In genomic region chr12:79007126-79007753, GRCm38 (mm10) we compare ENCODE assay signal across 8 mouse cellular contexts. TPM values are rescaled to one million over a fixed set of nuclear protein-coding genes. Genes with fewer than 3 reads are reported as not detected.
DNase-seq lines count a peak whose midpoint lies in the region; ATAC-seq and TF ChIP-seq lines count a peak whose summit lies in the region.

Gene Tmem229b (minus strand): TSS chr12:79007627.

- H3K4me2 ChIP-seq in lung, postnatal 0 days (replicated peaks; ENCODE audit: low read depth, low read length) = peak within 1 kb of the TSS; percentile 87

- H3K4me1 ChIP-seq in E14TG2a.4 (replicated peaks; ENCODE audit: low read depth, low read length) = peaks cover 29% of the 10 kb centered on the region
- peaks cover 11% of the 10 kb centered on the region for H3K4me1 ChIP-seq in bone marrow macrophage, adult 2 months (ENCODE audit: control insufficient read depth, insufficient read depth, low read length)
- peaks cover 21% of the 10 kb centered on the region for H3K4me1 ChIP-seq in forebrain, embryonic 10.5 days
- H3K4me1 ChIP-seq in lung, postnatal 0 days (ENCODE audit: insufficient read depth, low read depth, low read length) = peaks cover 3% of the 10 kb centered on the region

- no peak for TF ChIP-seq EP300 in lung, postnatal 0 days (IDR thresholded peaks at IDR 0.05)

- H3K9ac ChIP-seq in lung, postnatal 0 days (replicated peaks; ENCODE audit: low read depth) = peak within 1 kb of the TSS; percentile 51

- no peaks in the 10 kb centered on the region for H3K9me3 ChIP-seq in E14TG2a.4 (ENCODE audit: low read length)
- no peaks in the 10 kb centered on the region for H3K9me3 ChIP-seq in forebrain, embryonic 10.5 days
- no peaks in the 10 kb centered on the region for H3K9me3 ChIP-seq in lung, postnatal 0 days (ENCODE audit: low read length)

- peak within 1 kb of the TSS; percentile 96 for H3K4me3 ChIP-seq in E14TG2a.4 (replicated peaks; ENCODE audit: low read length)
- H3K4me3 ChIP-seq in bone marrow macrophage, adult 2 months (ENCODE audit: insufficient read depth, low read length) = peak within 1 kb of the TSS; percentile 98
- peak within 1 kb of the TSS; percentile 96 for H3K4me3 ChIP-seq in forebrain, embryonic 10.5 days
- peak within 1 kb of the TSS; percentile 85 for H3K4me3 ChIP-seq in lung, postnatal 0 days (ENCODE audit: low read depth, low read length)

- H3K27me3 ChIP-seq in E14TG2a.4 (ENCODE audit: insufficient read depth, low read length) = peaks cover 51% of the 10 kb centered on the region
- peaks cover 38% of the 10 kb centered on the region for H3K27me3 ChIP-seq in forebrain, embryonic 10.5 days (ENCODE audit: poor library complexity, severe bottlenecking)
- no peaks in the 10 kb centered on the region for H3K27me3 ChIP-seq in lung, postnatal 0 days (replicated peaks; ENCODE audit: insufficient read depth, low read length)

- no peaks in the 10 kb centered on the region for H3K36me3 ChIP-seq in E14TG2a.4 (ENCODE audit: insufficient read depth, low read length)
- H3K36me3 ChIP-seq in forebrain, embryonic 10.5 days (replicated peaks) = no peaks in the 10 kb centered on the region
- H3K36me3 ChIP-seq in lung, postnatal 0 days (ENCODE audit: insufficient read depth, low read length) = no peaks in the 10 kb centered on the region

- no peak for TF ChIP-seq POLR2A in bone marrow macrophage, adult 2 months (IDR thresholded peaks at IDR 0.05; ENCODE audit: borderline replicate concordance, low read depth, low read length)

- WGBS in forebrain, embryonic 10.5 days = 1% methylated on average over 49 of the region's 49 CpGs
- whole genome bisulfite sequencing in lung, postnatal 0 days = 5% methylated on average over 20 of the region's 49 CpGs

- DNase-seq in forebrain, embryonic 10.5 days (ENCODE audit: extremely low spot score, low spot score) = peak; percentile 67
- DNase-seq in heart, postnatal 4 days = peak; percentile 51
- DNase-seq in layer of hippocampus, adult 9-11 months = peak; percentile 63
- DNase-seq in lung, postnatal 0 days (ENCODE audit: low spot score) = peak; percentile 44
- DNase-seq in retina, embryonic 14.5 days (ENCODE audit: low spot score) = peak; percentile 72
- peak; percentile 59 for DNase-seq in urinary bladder, postnatal 14 days (ENCODE audit: low spot score)

- no peak for TF ChIP-seq CTCF in E14TG2a.4 (conservative IDR thresholded peaks at IDR 0.05; ENCODE audit: low read length)
- TF ChIP-seq CTCF in bone marrow macrophage, adult 2 months (IDR thresholded peaks at IDR 0.05; ENCODE audit: low read depth, low read length) = no peak
- TF ChIP-seq CTCF in lung, postnatal 0 days (IDR thresholded peaks at IDR 0.05) = no peak; the same call in 1 of the 2 replicates

- no peak within 1 kb of the TSS for H3K27ac ChIP-seq in bone marrow macrophage, adult 2 months (ENCODE audit: insufficient read depth, low read depth, low read length)
- H3K27ac ChIP-seq in forebrain, embryonic 10.5 days = peak within 1 kb of the TSS; percentile 87
- peak within 1 kb of the TSS; percentile 15; the same call in 1 of the 2 replicates for H3K27ac ChIP-seq in lung, postnatal 0 days (ENCODE audit: low read length)

- peak; percentile 82 for ATAC-seq in lung, postnatal 0 days

RNA-seq across cellular contexts. Expression of gene Tmem229b, which starts in this region (rescaled TPM):
- polyA plus RNA-seq in bone marrow macrophage, adult 2 months (2012; ENCODE audit: insufficient read depth, insufficient read length, missing spikeins) = 47.9 and 60.9 TPM in 2 replicates
- polyA plus RNA-seq in forebrain, embryonic 10.5 days (2016; fragmentation: Nextera tagmentation; extraction: Ambion mirVana) = 3.2 and 5.0 TPM in 2 replicates
- 1 to 10 TPM; 3.1 to 3.8 TPM for total RNA-seq in heart, postnatal 4 days (2021)
- polyA plus RNA-seq in lung, postnatal 0 days (2015; fragmentation: Nextera tagmentation; extraction: Ambion mirVana) = 5.1 and 5.3 TPM in 2 replicates
